Mouse (Mus musculus) spleen, adult 18-20 months (tissue): ENCODE data around the gene Slit3.

Experiments used
- DNase-seq, 2 experiments: peaks; one replicate each; pipeline ENCODE4 v3.0.0; 2022; ENCODE audit warnings: mixed read lengths in 2 of 2

Slit3 gene

DNA sequence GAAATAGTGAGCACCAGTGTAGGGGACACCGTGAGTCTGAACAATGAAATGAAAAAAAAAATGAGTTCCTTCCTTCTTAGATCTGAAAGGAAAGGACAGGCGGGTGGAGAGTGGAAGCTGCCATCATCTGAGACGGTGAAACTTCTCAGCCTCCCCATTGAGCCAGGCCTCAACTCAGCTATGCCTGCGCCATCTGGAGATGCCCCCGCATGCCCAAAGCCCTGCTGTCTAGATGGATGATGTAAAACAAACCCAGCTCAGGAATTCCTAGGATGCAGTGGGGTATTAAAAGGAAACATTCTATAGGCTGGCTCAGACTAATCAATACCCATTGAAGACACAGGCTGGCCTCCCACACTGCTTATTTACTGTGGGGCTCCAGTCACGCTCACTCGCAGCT, 477.7 kb downstream of the Slit3 start:
- no peak for DNase-seq

DNA sequence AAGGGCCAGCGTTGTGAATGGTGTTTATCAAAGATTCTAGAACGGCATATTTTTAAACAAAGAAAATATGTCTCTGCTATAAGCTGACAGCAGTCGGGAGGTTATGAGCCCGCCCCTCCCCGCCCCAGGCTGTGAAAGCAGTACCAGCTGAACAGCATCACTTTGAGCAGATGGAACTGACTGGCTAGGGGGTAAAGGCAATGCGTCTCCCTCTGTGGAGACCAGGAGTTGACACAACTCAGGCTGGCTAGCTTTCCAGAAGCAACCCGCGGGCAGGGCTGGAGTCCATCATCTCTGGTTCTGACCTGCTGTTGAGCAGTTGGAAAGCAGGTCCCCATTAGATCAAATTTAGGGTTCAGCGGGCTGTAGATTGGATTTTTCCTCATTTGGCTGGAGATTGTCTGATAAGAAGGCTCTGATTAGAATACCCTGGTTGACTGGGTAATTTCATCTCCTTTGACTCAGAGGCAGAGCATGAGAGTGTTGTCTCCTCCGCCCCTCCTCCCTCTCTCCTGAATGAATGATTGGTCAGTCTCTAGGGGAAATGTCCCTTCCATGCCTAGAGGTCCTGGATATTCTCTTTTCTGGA, 480.7 kb downstream of the Slit3 start:
- DNase-seq: no peak

DNA sequence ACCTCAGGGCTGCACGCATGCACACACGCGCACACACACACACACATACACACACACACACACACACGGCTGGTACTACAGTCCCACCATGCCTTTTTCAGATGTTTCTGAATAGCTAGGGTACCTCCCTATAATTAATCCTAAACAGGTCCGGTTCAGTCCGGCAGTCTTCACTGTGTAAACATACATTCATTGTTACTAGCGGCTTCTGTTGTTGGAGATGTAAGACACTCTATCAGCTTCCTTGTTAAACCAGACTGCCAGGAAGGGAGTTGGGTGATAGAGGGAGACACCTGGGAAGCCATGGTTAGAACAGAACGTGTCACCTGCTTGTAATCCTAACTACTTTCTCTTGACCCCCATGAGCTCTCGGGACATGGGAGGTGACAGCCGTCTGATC, 481.6 kb downstream of the Slit3 start:
- DNase-seq: no peak

DNA sequence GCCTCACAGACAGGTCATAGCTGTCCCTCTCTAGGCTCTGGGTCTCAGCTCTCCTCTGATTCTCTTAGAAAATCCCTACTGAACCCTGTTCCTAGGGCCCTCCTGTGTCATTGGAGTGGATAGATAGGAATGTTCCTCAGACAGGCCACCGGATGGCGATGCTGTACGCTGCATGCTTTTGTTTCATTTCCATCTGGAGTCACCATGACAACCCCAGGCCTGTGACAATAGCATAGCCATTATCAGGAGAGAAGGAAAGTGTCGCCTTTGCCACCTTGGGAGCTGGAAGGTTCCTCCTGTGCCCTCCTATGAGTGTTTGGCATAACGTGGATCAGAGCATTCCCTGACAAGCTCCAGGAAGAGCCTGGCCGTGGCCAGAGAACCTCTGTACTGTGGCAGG, 482.9 kb downstream of the Slit3 start:
- DNase-seq: no peak

DNA sequence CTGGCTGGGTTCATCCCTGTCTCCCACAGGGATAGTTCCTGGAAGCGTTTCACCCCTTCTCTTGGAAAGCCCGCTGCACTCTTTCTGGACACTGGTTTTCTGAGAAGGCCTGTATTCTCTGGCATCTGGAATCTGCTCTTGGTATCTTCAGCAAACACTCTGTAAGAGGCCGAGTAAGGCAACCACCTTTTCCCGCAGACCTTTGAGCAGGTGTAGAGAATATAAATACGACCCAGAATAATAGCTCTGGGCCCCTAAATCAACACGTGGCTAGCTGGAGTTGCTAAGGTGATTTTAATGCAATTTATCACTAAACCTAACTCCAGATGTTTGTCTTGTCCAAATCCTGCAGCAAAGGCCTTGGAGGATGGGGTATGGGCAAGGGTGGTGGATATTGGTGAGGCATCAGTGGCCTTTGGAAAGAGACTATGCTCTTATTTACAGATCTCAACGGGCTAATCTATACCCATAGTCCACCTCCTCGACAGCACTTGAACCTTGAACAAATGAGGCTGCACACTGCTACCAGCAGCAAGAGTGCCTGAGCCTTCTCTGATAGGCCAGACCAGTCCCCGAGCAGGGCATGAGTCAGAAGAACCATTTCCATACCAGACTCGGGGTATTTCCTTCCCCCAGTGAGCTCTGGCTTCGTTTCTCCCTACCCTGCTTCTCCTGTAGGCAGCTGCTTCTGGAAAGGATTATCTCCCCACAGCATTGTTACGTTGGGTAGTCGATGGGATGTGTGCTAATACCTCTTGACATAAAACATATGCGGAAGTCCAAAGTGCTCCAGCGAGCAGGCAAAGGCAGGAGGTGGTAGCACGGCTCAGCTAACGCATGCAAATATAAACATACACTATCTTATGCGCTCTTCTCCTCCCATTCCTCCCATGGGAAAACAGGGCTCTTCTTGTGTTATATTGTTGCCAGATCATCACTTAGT, 484.1 kb downstream of the Slit3 start:
- no peak for DNase-seq

DNA sequence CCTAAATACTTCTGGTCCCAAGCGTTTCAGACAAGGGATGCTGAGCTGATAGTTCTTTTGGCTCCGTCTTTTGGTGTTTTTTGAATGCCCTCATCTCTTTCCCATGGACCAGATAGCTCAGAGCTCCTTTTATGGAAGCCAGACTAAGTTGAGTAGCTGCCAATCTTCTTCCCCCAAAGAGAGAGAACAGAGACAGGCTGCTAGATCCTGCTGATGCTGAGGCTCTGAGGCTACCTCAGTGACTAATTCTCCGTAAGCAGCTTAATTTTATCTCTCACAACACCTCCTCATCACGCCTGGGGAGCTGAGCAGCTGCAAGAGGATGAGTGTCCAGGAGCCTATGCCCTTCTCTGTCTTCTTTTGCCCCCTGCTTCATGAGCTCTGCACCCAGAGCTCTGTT, 486.2 kb downstream of the Slit3 start:
- DNase-seq: no peak

DNA sequence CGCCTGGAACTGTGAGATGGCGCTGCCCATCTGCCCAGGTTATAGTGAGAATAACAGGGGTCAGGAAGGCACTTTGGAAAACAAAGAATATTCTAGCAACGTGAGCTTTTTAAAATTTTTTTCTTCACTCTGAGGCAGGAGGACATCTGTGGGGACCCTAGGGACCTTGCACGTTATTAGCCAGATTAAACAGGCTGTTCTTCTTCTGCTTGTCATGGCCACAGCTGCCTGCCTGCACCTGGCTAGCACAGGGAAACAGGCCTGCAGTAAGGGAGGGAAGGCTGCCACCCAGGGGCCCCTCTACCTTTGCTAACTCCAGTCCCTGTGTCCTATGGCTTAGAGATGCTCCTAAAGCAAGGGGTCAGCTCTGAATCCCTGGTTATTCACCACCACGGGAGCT, 487.8 kb downstream of the Slit3 start:
- no peak for DNase-seq

DNA sequence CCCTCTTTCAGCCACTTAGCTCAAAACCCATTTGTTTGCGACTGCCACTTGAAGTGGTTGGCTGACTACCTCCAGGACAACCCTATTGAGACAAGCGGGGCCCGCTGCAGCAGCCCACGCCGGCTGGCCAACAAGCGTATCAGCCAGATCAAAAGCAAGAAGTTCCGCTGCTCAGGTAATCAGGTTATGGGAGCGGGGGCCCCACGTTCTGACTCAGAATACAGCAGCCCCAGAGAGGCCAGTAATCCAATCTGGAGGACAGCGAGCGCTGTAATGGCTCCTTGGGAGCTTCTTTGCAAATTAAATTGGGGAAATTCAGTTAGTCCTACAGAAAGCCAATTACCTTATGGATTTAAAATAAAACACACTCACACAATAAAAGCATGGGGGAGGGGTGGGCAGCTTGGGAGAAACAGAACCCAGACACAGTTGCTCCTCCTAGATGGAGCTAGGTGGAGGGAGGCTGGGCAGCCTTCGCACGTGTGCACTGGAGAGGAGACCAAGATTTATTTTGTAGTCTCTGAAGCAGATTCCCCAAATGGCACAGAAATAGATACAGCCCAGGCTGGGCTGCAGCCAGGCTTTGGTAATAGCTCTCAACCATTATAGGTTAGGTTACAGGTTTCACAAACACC, 491.4 kb downstream of the Slit3 start:
- no peak for DNase-seq

DNA sequence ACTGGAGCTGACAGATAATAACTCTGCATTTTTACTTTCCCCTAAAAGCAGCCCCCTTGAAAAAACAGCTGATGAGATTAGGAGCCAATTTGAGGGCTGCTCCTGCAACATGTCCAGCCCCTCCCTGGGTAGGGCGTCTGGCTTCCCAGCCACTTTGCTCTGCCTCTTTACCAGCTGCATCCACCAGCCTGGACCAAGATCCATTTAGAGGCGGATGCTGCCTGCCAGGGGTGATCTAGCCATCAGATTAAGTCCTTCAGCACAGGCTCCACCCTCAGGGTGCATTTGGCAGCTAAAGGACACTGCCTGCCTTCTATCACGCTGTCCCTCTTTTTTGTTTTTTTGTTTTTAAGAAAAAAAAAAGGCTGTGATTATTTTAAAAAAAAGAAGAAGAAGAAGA, 493.5 kb downstream of the Slit3 start:
- DNase-seq: no peak

DNA sequence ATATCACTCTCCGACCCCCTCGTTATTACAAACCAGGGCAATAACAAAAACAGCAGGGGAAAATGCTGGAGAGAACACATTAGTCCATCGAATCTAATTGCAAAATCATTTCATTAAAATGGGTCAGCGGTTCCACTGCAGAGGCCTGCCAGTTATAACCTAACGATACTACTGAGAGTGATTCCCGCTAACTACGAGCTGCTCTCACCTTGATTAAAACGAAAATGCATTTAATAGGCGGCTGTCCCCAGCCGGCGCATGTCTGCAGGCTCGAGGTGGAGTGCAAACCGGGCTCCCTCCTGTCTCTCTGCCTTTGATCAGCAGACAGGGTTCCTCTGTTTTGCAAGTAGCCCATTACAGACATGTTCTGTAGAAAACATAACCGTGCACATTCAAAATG, 498.4 kb downstream of the Slit3 start:
- DNase-seq: no peak

DNA sequence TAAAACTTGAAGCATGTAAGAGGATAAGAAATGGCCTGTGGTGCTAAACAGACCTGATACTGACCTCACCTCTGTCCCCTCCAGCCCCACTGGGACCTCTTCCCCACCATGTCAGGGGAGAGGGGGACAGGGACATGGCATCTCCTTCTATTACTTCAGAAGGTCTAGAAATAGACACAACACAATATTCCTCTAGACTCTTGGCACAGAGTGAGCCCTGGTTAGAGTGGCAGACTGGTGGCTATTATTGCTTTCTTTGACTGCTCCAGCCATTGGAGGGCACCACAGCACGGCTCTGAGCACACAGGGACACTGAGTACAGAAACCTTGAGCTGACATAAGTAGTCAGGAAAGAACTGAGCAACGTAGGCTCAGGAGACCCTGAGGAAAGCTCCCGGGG, 501.7 kb downstream of the Slit3 start:
- DNase-seq: no peak

DNA sequence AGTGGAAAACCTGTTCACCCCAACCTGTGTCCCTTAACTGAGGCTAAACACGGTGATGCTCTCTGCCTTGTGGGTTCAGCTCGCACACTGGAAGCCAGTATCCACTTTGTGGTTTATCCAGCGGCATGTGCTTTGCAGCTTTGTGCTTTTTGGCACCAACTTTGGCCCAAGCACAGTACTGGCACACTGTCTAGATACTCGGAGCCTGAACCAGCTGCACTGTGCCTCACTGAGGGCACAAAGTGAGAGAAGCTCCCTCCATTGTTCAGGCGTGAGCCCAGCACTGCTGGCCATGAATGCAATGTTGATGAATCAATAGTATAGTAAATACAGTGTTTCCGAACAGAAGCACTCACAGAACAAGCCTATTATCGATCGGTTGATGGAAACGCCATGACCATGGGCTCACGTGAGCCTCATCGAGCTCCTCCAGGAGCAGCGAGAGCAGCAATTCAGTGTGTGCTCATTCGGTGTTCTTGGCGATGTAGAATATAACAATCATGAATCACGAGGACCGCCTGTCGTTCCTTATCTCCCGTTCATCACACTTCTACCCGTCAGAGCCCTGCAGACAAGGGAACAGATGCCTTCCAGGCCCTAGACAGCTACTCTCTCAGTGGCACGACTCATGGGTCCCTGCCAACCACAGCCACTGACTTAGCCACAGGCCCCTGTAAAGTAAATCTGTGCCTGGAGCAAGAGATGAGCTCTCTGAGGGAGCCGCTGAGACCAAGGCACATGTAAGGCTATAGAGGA, 503.7 kb downstream of the Slit3 start:
- DNase-seq: no peak

DNA sequence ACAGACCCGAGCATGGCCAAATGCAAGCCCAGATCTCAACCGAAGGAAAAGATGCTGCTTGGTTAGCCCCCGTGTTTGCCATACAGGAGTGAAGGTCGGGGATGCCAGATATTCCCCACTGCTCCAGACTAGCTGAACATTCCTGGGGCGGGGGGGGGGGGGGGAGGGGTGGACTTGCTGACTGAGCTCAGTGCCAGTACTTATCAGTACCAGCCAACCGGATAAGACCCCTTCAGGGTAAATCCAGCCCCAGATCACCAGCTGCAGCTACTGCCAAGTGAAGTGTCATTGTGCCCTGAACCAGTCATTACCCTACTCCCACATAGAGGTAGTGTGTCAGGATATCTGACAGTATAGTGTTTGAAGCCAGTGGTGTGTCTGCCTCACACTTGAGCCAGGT, 504.6 kb downstream of the Slit3 start:
- DNase-seq: no peak

DNA sequence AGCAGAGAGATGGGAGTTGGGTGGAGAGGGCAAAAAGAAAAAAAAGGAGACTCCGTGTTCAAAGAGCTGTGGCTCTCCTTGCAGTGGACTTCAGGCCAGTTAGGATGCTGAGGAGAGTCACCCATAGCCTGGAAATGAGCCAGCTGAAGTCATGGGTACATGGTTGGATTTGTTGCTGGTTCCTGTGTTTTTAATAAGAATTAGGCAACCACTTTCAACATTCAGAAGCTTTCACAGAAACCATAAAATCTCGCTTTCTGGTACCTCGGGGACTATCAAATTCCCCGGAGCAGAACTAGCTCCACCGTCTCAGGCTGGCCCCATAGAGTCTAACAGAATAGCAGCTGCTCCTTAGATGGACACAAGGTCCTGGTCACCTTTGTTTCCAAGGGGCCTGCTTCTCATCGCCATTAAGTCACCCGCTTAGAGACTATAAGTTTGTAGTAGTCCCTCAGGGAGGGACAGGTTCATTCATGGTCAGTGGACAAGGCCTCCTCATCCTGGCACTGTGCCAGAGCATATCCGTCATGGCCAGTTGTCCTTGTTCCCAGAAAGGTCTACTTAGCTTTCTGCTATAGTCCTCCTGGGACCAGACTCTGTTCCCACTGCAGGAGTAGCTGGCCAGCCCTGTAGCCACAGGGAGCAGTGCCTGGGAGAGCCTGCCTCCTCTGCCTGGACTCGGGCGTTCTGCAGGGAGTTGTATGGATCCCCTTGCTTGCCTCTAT, 505.3 kb downstream of the Slit3 start:
- DNase-seq: no peak

DNA sequence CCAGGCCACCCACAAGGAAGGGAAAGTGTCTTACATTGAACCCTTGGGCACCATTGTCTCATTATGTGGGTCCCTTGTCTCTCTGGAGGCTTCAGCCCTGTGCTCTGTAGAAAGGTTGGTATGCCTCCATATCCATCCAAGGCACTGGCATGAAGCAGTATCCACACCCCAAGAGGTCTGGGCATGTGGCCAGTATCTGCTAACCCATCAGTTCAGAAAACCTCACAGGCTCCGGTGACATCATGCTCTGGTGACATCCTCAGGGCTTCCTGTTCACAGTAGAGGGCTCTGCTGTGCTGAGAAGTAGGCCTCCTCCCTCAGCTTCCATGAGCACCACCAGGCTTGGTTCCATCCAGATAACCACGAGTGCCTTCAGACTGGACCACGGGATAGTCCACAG, 506.8 kb downstream of the Slit3 start:
- no peak for DNase-seq

DNA sequence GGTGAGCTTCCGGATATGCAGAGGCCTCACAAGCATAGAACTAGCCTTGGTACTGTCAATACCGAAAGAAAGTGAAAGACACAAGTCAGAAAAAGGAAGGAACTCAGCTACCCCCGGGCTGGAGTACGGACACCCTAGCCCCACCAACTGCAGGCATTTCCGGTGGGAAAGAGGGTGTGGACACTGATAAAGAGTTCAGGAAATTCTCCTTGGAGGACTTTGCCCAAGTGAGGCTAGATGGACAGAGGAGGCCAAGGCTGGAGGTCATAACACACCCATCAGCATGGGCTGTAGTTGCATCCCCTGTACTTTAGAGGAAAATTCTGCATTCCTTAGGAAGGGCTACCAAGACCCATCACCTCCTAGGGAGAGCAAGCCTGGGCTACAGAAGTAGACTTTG, 511.2 kb downstream of the Slit3 start:
- no peak for DNase-seq

DNA sequence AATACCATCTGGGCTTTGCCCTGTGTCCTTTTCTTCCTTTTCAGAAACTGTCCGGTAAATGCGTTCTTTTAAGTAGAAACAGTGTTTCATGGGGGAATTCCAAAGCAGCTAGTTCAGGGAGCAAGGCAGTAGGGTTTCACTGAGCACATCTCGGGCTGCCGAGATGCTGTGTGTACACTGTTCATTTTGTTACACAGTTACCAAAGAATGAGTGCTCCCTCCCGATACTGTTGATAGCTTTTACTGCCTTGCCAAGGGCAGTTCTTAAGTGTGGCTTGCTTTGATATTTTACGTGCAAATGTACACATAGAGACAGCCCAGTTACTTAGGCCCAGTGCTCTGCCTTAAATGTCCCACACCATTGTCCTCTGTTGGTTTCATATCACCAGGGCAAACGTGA, 516.1 kb downstream of the Slit3 start:
- DNase-seq: no peak

DNA sequence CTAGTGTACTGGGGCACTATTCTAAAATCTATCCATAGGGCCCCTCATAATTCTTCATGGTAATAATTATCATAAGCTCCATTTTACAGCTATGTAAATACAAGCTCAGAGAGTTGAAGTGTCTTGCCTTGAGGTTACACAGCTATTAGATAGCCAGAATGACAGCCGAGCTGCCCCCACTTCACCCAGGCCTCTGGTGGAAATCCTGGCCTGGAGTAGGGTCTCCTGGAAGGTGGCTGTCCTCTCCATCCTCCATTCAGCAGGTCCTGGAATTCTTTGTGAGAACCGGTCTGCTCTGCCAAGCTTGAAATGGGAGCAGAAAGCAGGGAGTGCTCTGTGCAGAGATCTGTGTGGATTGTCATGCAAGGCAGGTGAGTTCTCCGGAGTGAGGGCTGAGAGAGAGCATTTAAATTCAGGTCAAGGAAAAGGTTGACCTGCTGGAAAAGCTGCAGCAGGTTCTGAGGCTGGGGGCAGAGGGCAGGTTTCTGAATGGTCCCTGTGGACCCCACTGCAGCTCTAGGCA, 517.9 kb downstream of the Slit3 start:
- DNase-seq: no peak

DNA sequence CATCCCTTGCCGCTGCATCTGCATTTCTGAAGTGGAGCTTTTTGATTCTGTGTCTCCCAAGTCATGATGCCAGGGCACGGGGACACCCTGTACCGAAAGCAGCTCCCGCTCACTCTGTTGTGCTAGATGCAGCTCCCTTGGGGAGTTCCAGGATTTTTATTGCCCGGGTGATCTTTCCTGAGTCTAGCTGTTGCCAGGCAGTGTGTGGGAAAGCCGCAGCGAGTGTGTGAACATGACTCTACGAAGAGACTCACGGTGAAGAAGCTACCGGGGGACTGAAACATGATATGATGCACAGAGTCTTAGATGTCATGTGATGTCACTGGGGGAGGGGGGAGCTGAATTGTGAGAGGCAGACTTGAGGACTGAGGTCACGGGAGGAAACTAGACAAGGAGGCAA, 518.4 kb downstream of the Slit3 start:
- DNase-seq: no peak

DNA sequence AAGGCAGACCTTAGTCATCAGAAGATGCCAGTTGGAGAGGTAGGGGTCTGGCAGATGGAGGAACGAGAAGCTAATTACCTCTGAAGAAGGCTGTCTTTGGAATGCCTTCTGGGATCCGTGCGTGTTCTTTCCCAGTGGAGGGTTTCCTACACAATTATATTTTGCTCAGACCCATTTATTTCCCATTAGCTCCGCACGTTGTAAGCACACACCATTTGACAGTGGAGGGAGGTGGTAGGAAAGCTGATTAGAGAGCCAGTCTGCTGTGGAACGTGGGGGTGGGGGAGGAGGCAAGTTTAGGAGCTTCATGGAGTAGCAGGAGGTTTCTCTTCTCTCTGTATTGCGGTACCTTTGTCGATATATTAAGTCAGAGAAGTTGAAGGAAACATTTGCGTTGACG, 530.3 kb downstream of the Slit3 start:
- DNase-seq: no peak

DNA sequence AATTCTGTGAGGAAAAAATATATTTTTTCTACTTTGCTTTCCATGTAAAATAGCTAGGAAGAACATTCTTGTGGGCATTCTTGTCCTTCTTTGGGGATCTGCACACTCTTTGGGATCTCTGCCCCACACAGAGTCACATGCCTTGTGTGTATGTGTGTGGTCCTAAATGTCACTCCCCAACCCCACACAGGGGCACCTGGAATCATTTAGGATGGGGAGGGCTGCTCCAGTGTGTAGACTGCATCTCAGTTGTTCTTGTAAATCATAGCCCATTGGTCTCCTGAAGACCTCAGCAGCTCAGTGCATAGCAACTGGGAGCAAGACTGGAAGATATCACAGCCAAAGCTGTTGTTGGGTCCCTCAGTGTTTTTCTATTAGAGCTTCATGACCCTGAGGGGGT, 534.8 kb downstream of the Slit3 start:
- no peak for DNase-seq

DNA sequence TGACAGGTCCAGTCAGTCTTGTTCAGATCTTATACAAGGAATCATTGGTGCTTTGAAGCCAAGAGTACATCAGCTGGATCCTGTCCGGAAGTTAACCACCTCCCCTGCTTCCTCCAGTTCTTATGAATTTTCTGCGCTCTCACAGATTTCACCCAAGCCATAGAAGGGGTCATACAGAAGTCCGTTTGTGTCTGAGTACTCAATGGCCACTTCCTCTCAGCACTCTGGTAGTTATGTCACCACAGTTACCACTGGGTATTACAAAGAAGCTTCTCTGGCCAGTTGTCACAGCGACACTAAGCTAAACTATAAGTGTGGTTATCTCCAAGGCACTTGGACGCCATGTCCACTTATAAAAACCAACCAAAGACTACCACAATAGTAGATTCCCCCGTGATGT, 536.6 kb downstream of the Slit3 start:
- no peak for DNase-seq
